Mouse (Mus musculus): ENCODE measurements around the gene Eri3.

- TF ChIP-seq CTCF (IDR thresholded peaks at IDR 0.05; ENCODE audit: borderline replicate concordance, extremely low read depth, insufficient read depth, insufficient read length) (no peak), POLR2A (IDR thresholded peaks at IDR 0.05; ENCODE audit: borderline replicate concordance, extremely low read depth, insufficient read depth, insufficient read length, poor library complexity, severe bottlenecking) (no peak)
These were observed 13.2 kb upstream of the Eri3 start for GRCm38 (mm10) chr4:117537002-117537401.
